Mouse (Mus musculus) adrenal gland, postnatal 14 days (tissue): ENCODE data around the gene Olfr380. TPM values are rescaled to one million over a fixed set of nuclear protein-coding genes. Genes with fewer than 3 reads are reported as not detected.

Experiments used
- DNase-seq: peaks from one replicate; pipeline ENCODE4 v3.0.0; 2021; ENCODE audit warnings: mixed read lengths
- long read RNA-seq, 2 experiments: library from polyadenylated mRNA; stranded (forward); transcript quantifications; one replicate each; pipeline ENCODE4 v2.0.0; 2021
- total RNA-seq: library from RNA; stranded (reverse); gene quantifications from 2 replicates; pipeline ENCODE4 v1.2.3, GENCODE M21; 2021

The Olfr380 gene
- not detected in 2 replicates for total RNA-seq
- long read RNA-seq, experiment 1, result 0 reads
- long read RNA-seq, experiment 2, result 0 reads

DNA sequence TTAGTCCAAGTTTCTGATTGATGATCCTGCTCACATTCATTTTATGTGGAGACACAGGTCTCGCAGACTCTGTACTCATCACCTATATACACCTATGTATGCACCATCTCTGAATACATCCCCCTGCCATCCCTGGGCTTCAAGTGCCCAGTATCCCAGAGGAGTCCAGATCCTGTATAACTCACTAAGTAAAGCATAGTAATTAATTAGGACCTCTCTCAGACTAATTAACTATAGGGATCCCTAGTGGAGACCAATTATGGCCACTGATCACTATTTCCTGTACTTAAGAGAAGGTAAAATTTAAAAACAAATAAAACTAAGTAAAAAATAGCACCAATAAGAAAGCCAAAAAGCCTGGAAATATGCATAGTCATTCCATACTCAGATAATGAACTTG is at the start of gene Olfr380:
Gene Olfr380, minus strand, starts transcription at position 101 of the 400 bp plus-strand sequence.
- DNase-seq, result no peak

GRCm38 (mm10) chr11:73491503-73491902 is 34.2 kb upstream of the Olfr380 start, which contains the start of gene Olfr381:
TSS of gene Olfr381 (minus strand) at chr11:73491603.
- no peak for DNase-seq

DNA sequence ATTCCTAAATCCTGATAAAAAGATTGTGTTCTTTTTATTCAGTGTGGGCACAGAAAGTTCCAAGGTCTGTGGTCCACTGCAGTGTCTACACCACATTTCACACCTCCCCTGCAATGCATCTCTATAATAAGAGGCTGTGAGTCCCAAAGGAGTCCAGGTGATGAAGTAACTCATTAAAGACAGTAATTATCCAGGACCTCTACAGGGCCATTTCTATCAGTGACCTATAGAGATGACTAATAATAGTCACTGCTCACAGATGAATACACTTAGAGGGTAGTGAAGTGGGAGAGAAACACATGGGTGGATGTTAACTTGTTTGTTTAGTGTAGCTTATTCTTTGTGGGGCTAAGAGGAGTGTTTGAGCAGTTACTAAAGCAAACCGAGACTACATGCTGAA is 28.9 kb downstream of the Olfr380 start, which contains the start of gene Olfr378:
Gene Olfr378, minus strand, starts transcription at position 101 of the 400 bp plus-strand sequence.
- no peak for DNase-seq

Other genes starting within 250 kb of the Olfr380 start
- 0.15 TPM in 1 of 2 replicates, not detected in the other for gene Trpv1, start 223.2 kb downstream of the Olfr380 start, total RNA-seq
- 0.15 TPM in 2 replicates for gene Trpv3, start 190.1 kb downstream of the Olfr380 start, total RNA-seq
- 27.6 and 38.0 TPM in 2 replicates for gene Aspa, start 127.9 kb downstream of the Olfr380 start, total RNA-seq
- gene Gm49340, start 127.8 kb downstream of the Olfr380 start, total RNA-seq, result not detected in 2 replicates
- 2.0 and 3.0 TPM in 2 replicates for gene Spata22, start 127.8 kb downstream of the Olfr380 start, total RNA-seq
- not detected in 2 replicates for gene Olfr20, start 106.7 kb downstream of the Olfr380 start, total RNA-seq
- gene Olfr376, start 86.3 kb downstream of the Olfr380 start, total RNA-seq, result not detected in 2 replicates
- gene Olfr1, start 57.9 kb downstream of the Olfr380 start, total RNA-seq, result not detected in 2 replicates
- gene Olfr378, start 29.0 kb downstream of the Olfr380 start, total RNA-seq, result not detected in 2 replicates
- gene Olfr381, start 34.1 kb upstream of the Olfr380 start, total RNA-seq, result not detected in 2 replicates
- not detected in 2 replicates for gene Olfr382, start 59.7 kb upstream of the Olfr380 start, total RNA-seq
- gene Olfr385, start 135.5 kb upstream of the Olfr380 start, total RNA-seq, result not detected in 2 replicates
- gene Olfr384, start 141.1 kb upstream of the Olfr380 start, total RNA-seq, result not detected in 2 replicates
- not detected in 2 replicates for gene Zfp735, start 231.3 kb upstream of the Olfr380 start, total RNA-seq